Mouse (Mus musculus): ENCODE measurements around the gene Ndufa13. TPM values are rescaled to one million over a fixed set of nuclear protein-coding genes. Genes with fewer than 3 reads are reported as not detected.

Ndufa13 gene
- polyA plus RNA-seq, 1 experiment from 2014 or later, result 194 TPM

- WGBS, result 85% methylated on average over 3 of the region's 3 CpGs
- H3K27me3 ChIP-seq (ENCODE audit: control insufficient read depth, insufficient read depth, low read length), result no peaks in the 10 kb centered on the region
- H3K36me3 ChIP-seq (ENCODE audit: control insufficient read depth, insufficient read depth, low read length), result no peaks in the 10 kb centered on the region
- H3K9me3 ChIP-seq (ENCODE audit: control insufficient read depth, low read length), result no peaks in the 10 kb centered on the region
- no peak overlapping the region for H3K4me3 ChIP-seq (ENCODE audit: low read depth, low read length)
- no peak overlapping the region for H3K27ac ChIP-seq (ENCODE audit: low read depth, low read length)
- no peaks in the 10 kb centered on the region for H3K4me1 ChIP-seq (ENCODE audit: control insufficient read depth, insufficient read depth, low read length)
- no peak overlapping the region for H3K9ac ChIP-seq (replicated peaks; ENCODE audit: low read depth, low read length)
- ATAC-seq (ENCODE audit: low read depth), result no peak
- no peak overlapping the region for H3K4me2 ChIP-seq (ENCODE audit: low read depth, low read length)
Observed at GRCm38 (mm10) chr8:69847167-69848065, 54.9 kb downstream of the Ndufa13 start.

Other genes with a start within 250 kb of the Ndufa13 start
- 3.0 and 3.1 TPM in 2 replicates for gene Zfp964, start 248.1 kb downstream of the Ndufa13 start, polyA plus RNA-seq (2014; fragmentation: Nextera tagmentation; extraction: Ambion mirVana)
- gene Zfp869, start 191.8 kb downstream of the Ndufa13 start, polyA plus RNA-seq (2014; fragmentation: Nextera tagmentation; extraction: Ambion mirVana), result 29.3 and 30.3 TPM in 2 replicates
- 8.8 and 9.3 TPM in 2 replicates for gene Zfp963, start 152.6 kb downstream of the Ndufa13 start, polyA plus RNA-seq (2014; fragmentation: Nextera tagmentation; extraction: Ambion mirVana)
- 0.45 and 0.86 TPM in 2 replicates for gene Gm20422, start 127.7 kb downstream of the Ndufa13 start, polyA plus RNA-seq (2014; fragmentation: Nextera tagmentation; extraction: Ambion mirVana)
- 48.0 and 51.1 TPM in 2 replicates for gene Atp13a1, start 111.4 kb downstream of the Ndufa13 start, polyA plus RNA-seq (2014; fragmentation: Nextera tagmentation; extraction: Ambion mirVana)
- gene Zfp866, start 111.4 kb downstream of the Ndufa13 start, polyA plus RNA-seq (2014; fragmentation: Nextera tagmentation; extraction: Ambion mirVana), result 47.1 and 47.7 TPM in 2 replicates
- 27.5 and 31.3 TPM in 2 replicates for gene Gmip, start 93.9 kb downstream of the Ndufa13 start, polyA plus RNA-seq (2014; fragmentation: Nextera tagmentation; extraction: Ambion mirVana)
- 0.84 and 1.3 TPM in 2 replicates for gene Lpar2, start 80.1 kb downstream of the Ndufa13 start, polyA plus RNA-seq (2014; fragmentation: Nextera tagmentation; extraction: Ambion mirVana)
- gene Pbx4, start 70.1 kb downstream of the Ndufa13 start, polyA plus RNA-seq (2014; fragmentation: Nextera tagmentation; extraction: Ambion mirVana), result 61.0 and 74.5 TPM in 2 replicates
- 3.5 and 4.3 TPM in 2 replicates for gene Cilp2, start 14.9 kb downstream of the Ndufa13 start, polyA plus RNA-seq (2014; fragmentation: Nextera tagmentation; extraction: Ambion mirVana)
- gene Tssk6, start 374 bp downstream of the Ndufa13 start, polyA plus RNA-seq (2014; fragmentation: Nextera tagmentation; extraction: Ambion mirVana), result 4.1 and 4.3 TPM in 2 replicates
- gene Yjefn3, start 154 bp upstream of the Ndufa13 start, polyA plus RNA-seq (2014; fragmentation: Nextera tagmentation; extraction: Ambion mirVana), result 11.5 and 12.3 TPM in 2 replicates
- 20.9 and 27.5 TPM in 2 replicates for gene Gatad2a, start 93.8 kb upstream of the Ndufa13 start, polyA plus RNA-seq (2014; fragmentation: Nextera tagmentation; extraction: Ambion mirVana)
- gene Mau2, start 140.2 kb upstream of the Ndufa13 start, polyA plus RNA-seq (2014; fragmentation: Nextera tagmentation; extraction: Ambion mirVana), result 73.5 and 77.9 TPM in 2 replicates
- 47.1 and 52.9 TPM in 2 replicates for gene Sugp1, start 140.3 kb upstream of the Ndufa13 start, polyA plus RNA-seq (2014; fragmentation: Nextera tagmentation; extraction: Ambion mirVana)
- 1.3 and 2.1 TPM in 2 replicates for gene Tm6sf2, start 170.4 kb upstream of the Ndufa13 start, polyA plus RNA-seq (2014; fragmentation: Nextera tagmentation; extraction: Ambion mirVana)
- 0.73 and 0.84 TPM in 2 replicates for gene Hapln4, start 180.9 kb upstream of the Ndufa13 start, polyA plus RNA-seq (2014; fragmentation: Nextera tagmentation; extraction: Ambion mirVana)
- gene Ncan, start 218.3 kb upstream of the Ndufa13 start, polyA plus RNA-seq (2014; fragmentation: Nextera tagmentation; extraction: Ambion mirVana), result 154 and 176 TPM in 2 replicates
- 22.9 and 35.3 TPM in 2 replicates for gene Nr2c2ap, start 228.8 kb upstream of the Ndufa13 start, polyA plus RNA-seq (2014; fragmentation: Nextera tagmentation; extraction: Ambion mirVana)
- gene Rfxank, start 236.6 kb upstream of the Ndufa13 start, polyA plus RNA-seq (2014; fragmentation: Nextera tagmentation; extraction: Ambion mirVana), result 9.4 and 12.2 TPM in 2 replicates
- 63.7 and 72.3 TPM in 2 replicates for gene Borcs8, start 236.9 kb upstream of the Ndufa13 start, polyA plus RNA-seq (2014; fragmentation: Nextera tagmentation; extraction: Ambion mirVana)
- 0.27 and 0.72 TPM in 2 replicates for gene Mef2b, start 237.2 kb upstream of the Ndufa13 start, polyA plus RNA-seq (2014; fragmentation: Nextera tagmentation; extraction: Ambion mirVana)